Mouse (Mus musculus) intestine, postnatal 0 days (tissue): ENCODE results near the gene Cd9. TPM values are rescaled to one million over a fixed set of nuclear protein-coding genes. Genes with fewer than 3 reads are reported as not detected.

ENCODE experiments used
- ATAC-seq: fragments of 200-750 bp; cut with Nextera tagmentation; 2 replicates; pipeline ENCODE4 v1.8.0; 2017; ENCODE audit warnings: mild to moderate bottlenecking, moderate TSS enrichment, moderate library complexity
- H3K27ac ChIP-seq: fragments of 300-500 bp; sonication (generic); 2 replicates; pipeline ENCODE4 v1.5.1; 2014; ENCODE audit warnings: mild to moderate bottlenecking, low read depth, low read length, moderate library complexity
- H3K27me3 ChIP-seq: fragments of 300-500 bp; sonication (generic); replicated peaks from 2 replicates; pipeline ENCODE4 v1.6.1; 2014; ENCODE audit warnings: low read length, mixed read lengths; ENCODE audit not compliant: control insufficient read depth, insufficient read depth
- H3K36me3 ChIP-seq: fragments of 300-500 bp; sonication (generic); 2 replicates; pipeline ENCODE4 v1.6.1; 2014; ENCODE audit warnings: mild to moderate bottlenecking, moderate library complexity; ENCODE audit not compliant: control insufficient read depth, insufficient read depth
- H3K4me1 ChIP-seq: fragments of 300-500 bp; sonication (generic); replicated peaks from 2 replicates; pipeline ENCODE4 v1.6.1; 2014; ENCODE audit warnings: antibody characterized with exemption, low read length, mixed read lengths; ENCODE audit not compliant: control insufficient read depth, insufficient read depth
- H3K4me2 ChIP-seq: fragments of 300-500 bp; sonication (generic); replicated peaks from 2 replicates; pipeline ENCODE4 v1.6.1; 2014; ENCODE audit warnings: low read depth, mild to moderate bottlenecking, moderate library complexity
- H3K4me3 ChIP-seq: fragments of 300-500 bp; sonication (generic); 2 replicates; pipeline ENCODE4 v1.5.1; 2014; ENCODE audit warnings: low read depth, low read length
- H3K9ac ChIP-seq: fragments of 300-500 bp; sonication (generic); 2 replicates; pipeline ENCODE4 v1.6.1; 2014; ENCODE audit warnings: mild to moderate bottlenecking, low read depth, low read length
- H3K9me3 ChIP-seq: fragments of 300-500 bp; sonication (generic); 2 replicates; pipeline ENCODE4 v1.6.1; 2016; ENCODE audit warnings: mixed run types; ENCODE audit not compliant: control insufficient read depth
- CTCF ChIP-seq: sonication (generic); IDR thresholded peaks from 2 replicates; pipeline ENCODE4 v1.5.1; 2016; ENCODE audit warnings: low read depth, mild to moderate bottlenecking, control low read depth, antibody characterized with exemption, moderate library complexity
- WGBS: fragments of 180-500 bp; shearing (Covaris S2); extraction: QIAGEN DNeasy Blood & Tissue Kit; methylation state at CpG from one replicate; pipeline ENCODE4 v1.1.7; 2014; 5-methylcytosine and 5-hydroxymethylcytosine counted together
- polyA plus RNA-seq: library from polyadenylated mRNA; unstranded; fragments of >200 nt; fragmentation: Nextera tagmentation; extraction: Ambion mirVana; gene quantifications from 2 replicates; pipeline ENCODE4 v1.2.1, GENCODE M21; 2015

The Cd9 gene
- polyA plus RNA-seq, 1 experiment from 2014 or later: 99.5 TPM

- H3K27ac ChIP-seq: no peak overlapping the region
- 85% methylated on average over 9 of the region's 9 CpGs for WGBS
- H3K4me3 ChIP-seq: no peak overlapping the region
- no peaks in the 10 kb centered on the region for H3K27me3 ChIP-seq
- no peak for ATAC-seq
- no peaks in the 10 kb centered on the region for H3K9me3 ChIP-seq
- H3K36me3 ChIP-seq: no peaks in the 10 kb centered on the region
- no peaks in the 10 kb centered on the region; the same call in 1 of the 2 replicates for H3K4me1 ChIP-seq
- no peak overlapping the region for H3K9ac ChIP-seq
- no peak for TF ChIP-seq CTCF
- H3K4me2 ChIP-seq: no peak overlapping the region
Observed at GRCm38 (mm10) chr6:125473321-125473721, 21.3 kb downstream of the Cd9 start.

- Histone ChIP-seq H3K4me2 (no peak overlapping the region), H3K4me3 (no peak overlapping the region), H3K36me3 (no peaks in the 10 kb centered on the region), H3K27ac (no peak overlapping the region), H3K9ac (no peak overlapping the region), H3K9me3 (no peaks in the 10 kb centered on the region), H3K27me3 (no peaks in the 10 kb centered on the region), H3K4me1 (no peaks in the 10 kb centered on the region; the same call in 1 of the 2 replicates)
- 69% methylated on average over 4 of the region's 4 CpGs for WGBS
- TF ChIP-seq CTCF: no peak
- ATAC-seq: no peak
Observed at GRCm38 (mm10) chr6:125471921-125472320, 22.7 kb downstream of the Cd9 start.

- Histone ChIP-seq H3K36me3 (no peaks in the 10 kb centered on the region), H3K27ac (no peak overlapping the region), H3K27me3 (no peaks in the 10 kb centered on the region), H3K9me3 (no peaks in the 10 kb centered on the region), H3K4me1 (no peaks in the 10 kb centered on the region; the same call in 1 of the 2 replicates), H3K4me2 (no peak overlapping the region), H3K9ac (no peak overlapping the region), H3K4me3 (no peak overlapping the region)
- no peak for TF ChIP-seq CTCF
- no peak for ATAC-seq
- 74% methylated on average over 7 of the region's 7 CpGs for WGBS
Observed at GRCm38 (mm10) chr6:125471326-125471725, 23.3 kb downstream of the Cd9 start.

GRCm38 (mm10) chr6:125470616-125471015, 24.0 kb downstream of the Cd9 start:
- 87% methylated on average over 5 of the region's 5 CpGs for WGBS
- Histone ChIP-seq H3K27me3 (no peaks in the 10 kb centered on the region), H3K4me2 (no peak overlapping the region), H3K9ac (no peak overlapping the region), H3K36me3 (no peaks in the 10 kb centered on the region), H3K4me3 (no peak overlapping the region), H3K4me1 (no peaks in the 10 kb centered on the region; the same call in 1 of the 2 replicates), H3K27ac (no peak overlapping the region), H3K9me3 (no peaks in the 10 kb centered on the region)
- no peak for TF ChIP-seq CTCF
- no peak for ATAC-seq

GRCm38 (mm10) chr6:125469222-125469621, 25.4 kb downstream of the Cd9 start:
- no peaks in the 10 kb centered on the region for H3K27me3 ChIP-seq

GRCm38 (mm10) chr6:125468179-125468960, 26.2 kb downstream of the Cd9 start:
- ATAC-seq: no peak
- no peaks in the 10 kb centered on the region for H3K27me3 ChIP-seq
- H3K4me1 ChIP-seq: no peaks in the 10 kb centered on the region; the same call in 1 of the 2 replicates
- no peak overlapping the region for H3K4me2 ChIP-seq
- no peak overlapping the region for H3K4me3 ChIP-seq
- TF ChIP-seq CTCF: no peak
- no peak overlapping the region for H3K27ac ChIP-seq
- no peaks in the 10 kb centered on the region for H3K9me3 ChIP-seq
- no peaks in the 10 kb centered on the region for H3K36me3 ChIP-seq
- H3K9ac ChIP-seq: no peak overlapping the region
- WGBS: 62% methylated on average over 21 of the region's 21 CpGs

More at GRCm38 (mm10) chr6:125469222-125469621, 25.4 kb downstream of the Cd9 start:
- 79% methylated on average over 4 of the region's 4 CpGs for WGBS
- Histone ChIP-seq H3K4me1 (no peaks in the 10 kb centered on the region; the same call in 1 of the 2 replicates), H3K36me3 (no peaks in the 10 kb centered on the region), H3K4me3 (no peak overlapping the region), H3K9ac (no peak overlapping the region), H3K27ac (no peak overlapping the region), H3K4me2 (no peak overlapping the region), H3K9me3 (no peaks in the 10 kb centered on the region)
- ATAC-seq: no peak
- no peak for TF ChIP-seq CTCF
